Mouse (Mus musculus): ENCODE measurements at regions not wholly inside any gene's neighbourhood (a gene's known extent, or its start where the extent isn't known, plus 50 kb on each side); places are given as distances from the start of the nearest gene placed in this dataset.

GRCm38 (mm10) chr8:126216391-126216790, 82.0 kb upstream of the Slc35f3 start:
- no peak overlapping the region for H3K4me3 ChIP-seq
- H3K36me3 ChIP-seq = no peaks in the 10 kb centered on the region
- H3K9ac ChIP-seq = no peak overlapping the region
- 55% methylated on average over 5 of the region's 5 CpGs for WGBS
- no peaks in the 10 kb centered on the region for H3K9me3 ChIP-seq
- no peak overlapping the region for H3K4me2 ChIP-seq
- no peak for ATAC-seq (ENCODE audit: low FRiP score, low read depth)
- H3K4me1 ChIP-seq (replicated peaks) = no peaks in the 10 kb centered on the region
- no peak overlapping the region for H3K27ac ChIP-seq (replicated peaks)
- H3K27me3 ChIP-seq = no peaks in the 10 kb centered on the region

DNA sequence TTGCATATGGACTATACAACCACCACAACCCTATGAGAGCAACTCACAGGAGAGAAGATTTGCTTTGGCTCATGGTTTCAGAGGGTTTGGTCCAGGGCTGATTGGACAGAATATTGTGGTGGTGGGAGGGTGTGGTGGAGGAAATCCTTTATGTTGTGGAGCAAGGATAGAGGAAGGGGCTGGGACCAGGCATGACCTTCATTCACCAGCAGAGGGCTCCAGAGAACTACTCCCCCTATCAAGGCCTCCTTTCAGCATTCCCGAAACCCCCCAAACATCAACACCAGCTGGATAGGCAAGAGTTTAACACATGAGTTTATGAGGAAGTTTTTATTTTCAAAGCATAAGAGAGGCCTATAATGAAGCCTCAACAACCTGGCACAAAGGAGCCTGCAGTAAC, 76.7 kb upstream of the Slc35f3 start:
- Histone ChIP-seq H3K4me1 (replicated peaks) (no peaks in the 10 kb centered on the region), H3K9ac (no peak overlapping the region), H3K27ac (replicated peaks) (no peak overlapping the region), H3K27me3 (no peaks in the 10 kb centered on the region), H3K36me3 (no peaks in the 10 kb centered on the region), H3K9me3 (no peaks in the 10 kb centered on the region), H3K4me2 (no peak overlapping the region), H3K4me3 (no peak overlapping the region)
- 78% methylated on average over 1 of the region's 1 CpGs for WGBS
- no peak for ATAC-seq (ENCODE audit: low FRiP score, low read depth)

DNA sequence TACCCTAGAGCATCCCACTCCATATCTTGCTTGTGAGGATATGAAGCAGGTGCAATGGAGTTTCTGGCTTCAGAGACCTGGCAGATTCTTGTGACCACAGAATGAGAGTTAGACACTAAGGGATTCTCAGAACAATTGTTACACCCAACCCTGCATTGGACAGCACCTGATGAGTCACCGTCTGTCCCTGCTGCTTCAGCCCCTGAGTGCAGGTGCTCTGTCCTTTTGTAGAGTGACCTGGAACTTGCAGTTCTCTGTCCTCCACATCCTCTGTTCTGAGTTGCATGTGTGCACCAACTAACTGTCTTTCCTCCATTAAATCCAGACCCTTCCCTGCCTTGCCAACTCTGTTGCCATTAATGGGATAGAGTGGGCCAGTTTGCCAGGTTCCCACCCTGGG, 66.6 kb upstream of the Slc35f3 start:
- no peak for ATAC-seq (ENCODE audit: low FRiP score, low read depth)
- no peak overlapping the region for H3K27ac ChIP-seq (replicated peaks)
- no peak overlapping the region for H3K4me2 ChIP-seq

DNA sequence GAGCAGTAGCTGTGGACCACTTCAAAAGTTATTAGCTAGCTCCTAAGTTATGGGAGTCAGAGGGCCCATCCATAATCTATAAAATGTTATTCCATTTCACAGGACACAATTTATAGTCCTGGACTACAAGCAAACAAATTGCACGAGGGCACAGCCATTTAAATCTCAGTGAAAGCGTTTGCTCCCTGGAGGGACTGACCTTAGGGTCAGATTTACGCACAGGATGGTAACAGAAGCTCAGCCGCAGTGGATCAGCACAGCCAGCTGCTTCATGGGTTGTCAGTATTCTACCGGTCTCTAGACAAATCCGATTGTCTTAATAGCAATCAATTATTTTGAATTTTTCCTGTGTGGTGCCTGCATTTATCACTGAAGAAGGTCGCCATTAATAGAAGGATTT, 65.8 kb upstream of the Slc35f3 start:
- Histone ChIP-seq H3K27ac (replicated peaks) (no peak overlapping the region), H3K4me1 (replicated peaks) (no peaks in the 10 kb centered on the region), H3K9ac (no peak overlapping the region), H3K4me2 (no peak overlapping the region), H3K4me3 (no peak overlapping the region), H3K27me3 (no peaks in the 10 kb centered on the region), H3K9me3 (no peaks in the 10 kb centered on the region), H3K36me3 (no peaks in the 10 kb centered on the region)
- 27% methylated on average over 7 of the region's 7 CpGs for WGBS
- no peak for ATAC-seq (ENCODE audit: low FRiP score, low read depth)

More for the DNA sequence above, 66.6 kb upstream of the Slc35f3 start:
- H3K4me3 ChIP-seq = no peak overlapping the region
- 76% methylated on average over 1 of the region's 1 CpGs for WGBS
- no peaks in the 10 kb centered on the region for H3K36me3 ChIP-seq
- no peaks in the 10 kb centered on the region for H3K4me1 ChIP-seq (replicated peaks)
- no peaks in the 10 kb centered on the region for H3K9me3 ChIP-seq
- H3K27me3 ChIP-seq = no peaks in the 10 kb centered on the region
- H3K9ac ChIP-seq = no peak overlapping the region

DNA sequence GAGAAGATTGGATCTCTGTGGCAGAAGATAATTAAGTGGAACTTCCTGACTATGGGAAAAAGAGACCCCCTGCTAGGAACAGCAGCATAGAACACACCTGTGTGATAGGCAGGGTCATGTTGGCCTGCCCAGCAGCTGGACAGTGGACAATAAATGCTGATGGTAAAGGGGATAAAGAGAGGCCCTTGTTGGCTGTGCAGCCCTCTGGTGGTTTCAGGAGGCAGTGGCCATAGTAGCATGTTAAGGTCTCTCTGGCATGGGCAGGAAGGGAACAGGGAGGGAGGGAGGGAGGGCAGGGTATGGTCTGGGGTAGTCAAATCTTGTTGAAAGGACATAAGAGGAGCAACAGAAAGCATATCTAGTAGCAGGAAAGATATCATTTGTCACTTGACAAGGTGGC, 58.7 kb upstream of the Slc35f3 start:
- H3K9me3 ChIP-seq = no peaks in the 10 kb centered on the region
- no peak overlapping the region for H3K4me3 ChIP-seq
- H3K27ac ChIP-seq (replicated peaks) = no peak overlapping the region
- H3K4me1 ChIP-seq (replicated peaks) = no peaks in the 10 kb centered on the region
- H3K27me3 ChIP-seq = no peaks in the 10 kb centered on the region
- no peak for ATAC-seq (ENCODE audit: low FRiP score, low read depth)
- no peak overlapping the region for H3K9ac ChIP-seq
- H3K36me3 ChIP-seq = no peaks in the 10 kb centered on the region
- no peak overlapping the region for H3K4me2 ChIP-seq

GRCm38 (mm10) chr8:126244321-126244720, 54.0 kb upstream of the Slc35f3 start:
- Histone ChIP-seq H3K27me3 (no peaks in the 10 kb centered on the region), H3K4me2 (no peak overlapping the region), H3K9ac (no peak overlapping the region), H3K27ac (replicated peaks) (no peak overlapping the region), H3K4me3 (no peak overlapping the region), H3K4me1 (replicated peaks) (no peaks in the 10 kb centered on the region), H3K36me3 (no peaks in the 10 kb centered on the region), H3K9me3 (no peaks in the 10 kb centered on the region)
- ATAC-seq (ENCODE audit: low FRiP score, low read depth) = no peak
- 60% methylated on average over 4 of the region's 4 CpGs for WGBS
